Mouse (Mus musculus) liver, postnatal 0 days (tissue): ENCODE results near the gene Osbpl2.

ENCODE experiments used
- CTCF ChIP-seq: sonication (generic); IDR thresholded peaks from 2 replicates; pipeline ENCODE4 v1.5.1; 2016; ENCODE audit warnings: antibody characterized with exemption, low read depth
- EP300 ChIP-seq: IDR thresholded peaks from 2 replicates; pipeline ENCODE4 v1.6.1; 2016; ENCODE audit warnings: antibody characterized with exemption, low read depth, mild to moderate bottlenecking

DNA sequence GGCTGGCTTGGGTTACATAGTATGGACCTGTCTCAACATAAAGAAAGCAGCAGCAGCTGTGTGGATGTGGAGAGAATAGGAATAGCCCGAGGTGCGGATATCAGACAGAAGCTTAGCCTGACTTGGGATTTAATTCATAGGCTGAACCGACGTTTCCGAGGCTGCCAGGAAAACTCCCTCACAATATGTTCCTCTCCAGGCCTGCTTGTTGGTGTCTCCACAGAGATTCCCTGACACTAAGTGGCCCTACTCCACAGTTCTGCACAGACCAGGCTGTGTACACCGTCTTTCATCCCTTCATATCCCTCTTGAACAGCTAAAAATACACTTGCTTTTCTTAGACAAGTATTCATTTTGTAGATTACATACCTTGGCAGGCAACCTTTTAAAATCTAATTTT, 28.3 kb downstream of the Osbpl2 start:
- TF ChIP-seq CTCF = no peak
- no peak for TF ChIP-seq EP300
